Comparison of ENCODE assay signal across 13 mouse cellular contexts in the genomic region with DNA sequence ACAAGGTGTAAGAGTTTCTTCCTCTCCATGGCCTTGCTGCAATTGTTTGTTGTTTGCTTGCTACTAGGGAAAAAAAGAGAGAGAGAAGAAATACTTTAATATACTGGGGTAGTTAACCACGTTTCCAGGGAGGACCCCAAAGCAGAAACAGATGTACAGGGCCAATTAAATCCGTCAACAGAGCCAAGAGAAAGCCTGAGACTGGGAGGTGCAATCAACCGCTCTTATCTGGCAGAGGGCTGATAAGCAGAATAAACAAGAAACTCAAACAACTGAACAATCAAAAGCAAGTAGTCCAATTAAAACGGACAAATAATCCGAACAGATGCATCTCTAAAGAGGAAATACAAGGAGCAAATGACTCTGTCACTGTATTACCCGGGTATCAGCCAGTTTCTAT.
"Had no signal": no experiment of that assay in that cellular context is flagged by ENCODE, and none has a peak within 500 bp of the region (broad histone marks: within the 10 kb centered on the region; RNA-seq: fewer than 3 reads in every experiment).

No protein-coding gene starts in this region.

- H3K4me2 ChIP-seq: limb, embryonic 13.5 days; midbrain, embryonic 13.5 days; neural tube, embryonic 12.5 days had no signal

- H3K9me3 ChIP-seq: limb, embryonic 13.5 days; midbrain, embryonic 13.5 days; neural tube, embryonic 12.5 days had no signal

- H3K27ac ChIP-seq: kidney, postnatal 0 days; limb, embryonic 13.5 days; liver, embryonic 14.5 days; midbrain, embryonic 13.5 days; neural tube, embryonic 12.5 days; stomach, postnatal 0 days had no signal

- ATAC-seq: lung, postnatal 0 days; midbrain, embryonic 13.5 days had no signal

- H3K4me3 ChIP-seq: limb, embryonic 13.5 days; midbrain, embryonic 13.5 days; neural tube, embryonic 12.5 days had no signal

- H3K27me3 ChIP-seq: limb, embryonic 13.5 days; midbrain, embryonic 13.5 days; neural tube, embryonic 12.5 days had no signal

- H3K9ac ChIP-seq: limb, embryonic 13.5 days; liver, embryonic 14.5 days; midbrain, embryonic 13.5 days; neural tube, embryonic 12.5 days had no signal

- H3K4me1 ChIP-seq: midbrain, embryonic 13.5 days had no signal

- H3K36me3 ChIP-seq: limb, embryonic 13.5 days; midbrain, embryonic 13.5 days; neural tube, embryonic 12.5 days had no signal

- DNase-seq: kidney, postnatal 36 days; layer of hippocampus, postnatal 36 days; left cerebral cortex, postnatal 4 days; lung, adult 2 months; lung, postnatal 36 days; thymus, postnatal 4 days had no signal
